Mouse (Mus musculus) megakaryocyte, embryonic 14.5 days (primary cell): Measurements from ENCODE around the gene Lce1b. TPM values are rescaled to one million over a fixed set of nuclear protein-coding genes. Genes with fewer than 3 reads are reported as not detected.

ENCODE experiments used
- H3K27me3 ChIP-seq: replicated peaks from 2 replicates; pipeline ENCODE3; 2012; ENCODE audit warnings: inconsistent platforms
- H3K36me3 ChIP-seq: replicated peaks from 2 replicates; pipeline ENCODE3; 2012; ENCODE audit warnings: low read length, inconsistent platforms, mixed read lengths
- H3K4me1 ChIP-seq: 2 replicates; pipeline ENCODE4 v1.6.1; 2012; ENCODE audit warnings: inconsistent platforms
- H3K4me3 ChIP-seq: replicated peaks from 2 replicates; pipeline ENCODE3; 2012; ENCODE audit warnings: moderate library complexity, mild to moderate bottlenecking, inconsistent platforms
- H3K9me3 ChIP-seq: 2 replicates; pipeline ENCODE4 v1.6.1; 2012; ENCODE audit warnings: inconsistent platforms
- FLI1 ChIP-seq: IDR thresholded peaks from 2 replicates; pipeline ENCODE4 v1.6.1; 2012; ENCODE audit warnings: low read length, inconsistent platforms, mixed read lengths
- GATA1 ChIP-seq: IDR thresholded peaks from 3 replicates; pipeline ENCODE4 v1.6.1; 2012; ENCODE audit warnings: mixed read lengths, low read length, inconsistent platforms, borderline replicate concordance
- polyA plus RNA-seq: library from polyadenylated mRNA; stranded (reverse); fragments of >175 nt; gene quantifications from 2 replicates; pipeline ENCODE4 v1.2.3, GENCODE M21; 2012; ENCODE audit warnings: low replicate concordance; ENCODE audit not compliant: insufficient read depth

Gene Lce1b
- polyA plus RNA-seq, 1 experiment = not detected

- no peaks in the 10 kb centered on the region for H3K36me3 ChIP-seq
- no peak within 1 kb of the TSS for H3K4me3 ChIP-seq
- TF ChIP-seq GATA1 (no peak), FLI1 (no peak)
- no peaks in the 10 kb centered on the region for H3K9me3 ChIP-seq
- no peaks in the 10 kb centered on the region for H3K4me1 ChIP-seq
- no peaks in the 10 kb centered on the region for H3K27me3 ChIP-seq
Measured at GRCm38 (mm10) chr3:92621560-92621959, 35.2 kb downstream of the Lce1b start, which contains the start of gene Lce6a. TSS of gene Lce6a (minus strand) at chr3:92621660.

- TF ChIP-seq GATA1 (no peak), FLI1 (no peak)
- Histone ChIP-seq H3K4me1 (no peaks in the 10 kb centered on the region), H3K4me3 (no peak overlapping the region), H3K27me3 (no peaks in the 10 kb centered on the region), H3K9me3 (no peaks in the 10 kb centered on the region), H3K36me3 (no peaks in the 10 kb centered on the region)
Measured at GRCm38 (mm10) chr3:92609804-92610203, 46.9 kb downstream of the Lce1b start.

GRCm38 (mm10) chr3:92607392-92607791, 49.3 kb downstream of the Lce1b start, which contains the start of gene 2210017I01Rik:
TSS of gene 2210017I01Rik (minus strand) at chr3:92607492.
- Histone ChIP-seq H3K27me3 (no peaks in the 10 kb centered on the region), H3K4me1 (no peaks in the 10 kb centered on the region), H3K9me3 (no peaks in the 10 kb centered on the region), H3K4me3 (no peak within 1 kb of the TSS), H3K36me3 (no peaks in the 10 kb centered on the region)
- TF ChIP-seq GATA1 = no peak
- no peak for TF ChIP-seq FLI1

Other genes starting within 250 kb of the Lce1b start
- not detected in 2 replicates for gene Sprr2i, start 248.9 kb downstream of the Lce1b start, polyA plus RNA-seq
- gene Sprr2j-ps, start 238.8 kb downstream of the Lce1b start, polyA plus RNA-seq = not detected in 2 replicates
- gene Gm9774, start 227.5 kb downstream of the Lce1b start, polyA plus RNA-seq = 10.6 and 37.8 TPM in 2 replicates
- gene Sprr2k, start 224.3 kb downstream of the Lce1b start, polyA plus RNA-seq = not detected in 2 replicates
- not detected in 2 replicates for gene Sprr1b, start 218.1 kb downstream of the Lce1b start, polyA plus RNA-seq
- gene Sprr3, start 198.2 kb downstream of the Lce1b start, polyA plus RNA-seq = not detected in 2 replicates
- gene Sprr1a, start 171.0 kb downstream of the Lce1b start, polyA plus RNA-seq = not detected in 2 replicates
- gene Sprr4, start 156.4 kb downstream of the Lce1b start, polyA plus RNA-seq = not detected in 2 replicates
- gene 2310046K23Rik, start 122.4 kb downstream of the Lce1b start, polyA plus RNA-seq = not detected in 2 replicates
- gene Ivl, start 83.2 kb downstream of the Lce1b start, polyA plus RNA-seq = not detected in 2 replicates
- not detected in 2 replicates for gene Smcp, start 67.9 kb downstream of the Lce1b start, polyA plus RNA-seq
- not detected in 2 replicates for gene 2210017I01Rik, start 49.4 kb downstream of the Lce1b start, polyA plus RNA-seq
- not detected in 2 replicates for gene Lce6a, start 35.3 kb downstream of the Lce1b start, polyA plus RNA-seq
- gene Lce1a1, start 8.6 kb downstream of the Lce1b start, polyA plus RNA-seq = not detected in 2 replicates
- not detected in 2 replicates for gene Lce1a2, start 13.4 kb upstream of the Lce1b start, polyA plus RNA-seq
- gene Lce1c, start 22.3 kb upstream of the Lce1b start, polyA plus RNA-seq = not detected in 2 replicates
- gene Lce1d, start 30.3 kb upstream of the Lce1b start, polyA plus RNA-seq = not detected in 2 replicates
- gene Lce1e, start 52.1 kb upstream of the Lce1b start, polyA plus RNA-seq = not detected in 2 replicates
- not detected in 2 replicates for gene Lce1f, start 63.4 kb upstream of the Lce1b start, polyA plus RNA-seq
- gene Gm38119, start 82.2 kb upstream of the Lce1b start, polyA plus RNA-seq = not detected in 2 replicates
- gene Lce1g, start 95.4 kb upstream of the Lce1b start, polyA plus RNA-seq = not detected in 2 replicates
- not detected in 2 replicates for gene Lce1h, start 108.1 kb upstream of the Lce1b start, polyA plus RNA-seq
- not detected in 2 replicates for gene Lce1i, start 122.0 kb upstream of the Lce1b start, polyA plus RNA-seq
- not detected in 2 replicates for gene Lce1j, start 133.6 kb upstream of the Lce1b start, polyA plus RNA-seq
- not detected in 2 replicates for gene Lce1k, start 151.0 kb upstream of the Lce1b start, polyA plus RNA-seq
- not detected in 2 replicates for gene Kprp, start 170.3 kb upstream of the Lce1b start, polyA plus RNA-seq
- gene Lce1l, start 194.4 kb upstream of the Lce1b start, polyA plus RNA-seq = not detected in 2 replicates
- gene 2310050C09Rik, start 213.3 kb upstream of the Lce1b start, polyA plus RNA-seq = not detected in 2 replicates